Mouse (Mus musculus): ENCODE measurements at regions not wholly inside any gene's neighbourhood (a gene's known extent, or its start where the extent isn't known, plus 50 kb on each side); places are given as distances from the start of the nearest gene placed in this dataset.

GRCm38 (mm10) chr6:44567366-44567765 lies 491.8 kb upstream of the Cntnap2 start:
- no peak overlapping the region for H3K4me2 ChIP-seq
- 44% methylated on average over 2 of the region's 2 CpGs for whole genome bisulfite sequencing
- peaks cover 9% of the 10 kb centered on the region for H3K4me1 ChIP-seq (replicated peaks)
- no peaks in the 10 kb centered on the region for H3K9me3 ChIP-seq (replicated peaks)
- peak; percentile 66; the same call in 1 of the 2 replicates for ATAC-seq (ENCODE audit: insufficient number of reproducible peaks, low FRiP score)
- no peaks in the 10 kb centered on the region for H3K36me3 ChIP-seq
- H3K4me3 ChIP-seq, result no peak overlapping the region
- H3K9ac ChIP-seq, result no peak overlapping the region
- H3K27ac ChIP-seq (ENCODE audit: poor library complexity, severe bottlenecking), result no peak overlapping the region
- no peaks in the 10 kb centered on the region for H3K27me3 ChIP-seq (replicated peaks)

GRCm38 (mm10) chr6:44568937-44569336 lies 490.2 kb upstream of the Cntnap2 start:
- Histone ChIP-seq H3K9ac (no peak overlapping the region), H3K4me1 (replicated peaks) (peaks cover 9% of the 10 kb centered on the region), H3K36me3 (no peaks in the 10 kb centered on the region), H3K4me3 (no peak overlapping the region), H3K27me3 (replicated peaks) (no peaks in the 10 kb centered on the region), H3K4me2 (no peak overlapping the region), H3K9me3 (replicated peaks) (no peaks in the 10 kb centered on the region), H3K27ac (ENCODE audit: poor library complexity, severe bottlenecking) (peak overlapping the region; percentile 47)
- WGBS, result 32% methylated on average over 2 of the region's 2 CpGs
- no peak for ATAC-seq (ENCODE audit: insufficient number of reproducible peaks, low FRiP score)

DNA sequence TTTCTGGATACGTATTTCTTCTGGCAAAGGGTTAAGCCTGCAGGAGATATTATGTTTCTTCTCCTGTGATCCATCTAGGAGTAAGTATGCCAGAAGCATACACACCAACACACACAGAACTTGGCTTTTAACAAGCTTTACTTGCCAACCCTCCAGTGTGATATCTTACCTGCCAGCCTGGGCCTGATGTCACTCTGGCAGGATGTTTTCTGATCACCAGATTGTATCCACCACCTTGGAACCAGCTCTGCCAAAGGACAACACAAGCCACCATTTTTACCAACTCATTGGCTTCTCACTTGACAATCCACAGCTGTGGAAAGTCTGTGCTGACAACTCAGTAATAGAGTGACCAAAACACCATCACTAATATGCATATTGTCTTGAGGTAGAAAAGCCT lies 469.0 kb upstream of the Cntnap2 start:
- H3K4me3 ChIP-seq, result no peak overlapping the region

More for the DNA sequence above, 469.0 kb upstream of the Cntnap2 start:
- no peaks in the 10 kb centered on the region for H3K4me1 ChIP-seq (replicated peaks)
- H3K9me3 ChIP-seq (replicated peaks), result no peaks in the 10 kb centered on the region
- no peak for ATAC-seq (ENCODE audit: insufficient number of reproducible peaks, low FRiP score)
- 80% methylated on average over 1 of the region's 1 CpGs for WGBS
- no peak overlapping the region for H3K9ac ChIP-seq
- H3K36me3 ChIP-seq, result no peaks in the 10 kb centered on the region
- H3K27me3 ChIP-seq (replicated peaks), result no peaks in the 10 kb centered on the region
- no peak overlapping the region for H3K4me2 ChIP-seq
- no peak overlapping the region for H3K27ac ChIP-seq (ENCODE audit: poor library complexity, severe bottlenecking)
